Mouse (Mus musculus): ENCODE results near the gene Rassf3. TPM values are rescaled to one million over a fixed set of nuclear protein-coding genes. Genes with fewer than 3 reads are reported as not detected.

The Rassf3 gene
- total RNA-seq, 2 experiments from 2014 or later = 8.8 to 9.3 TPM

GRCm38 (mm10) chr10:121421023-121421422 lies 55.1 kb downstream of the Rassf3 start:
- Histone ChIP-seq H3K27ac (peak overlapping the region; percentile 5; the same call in 1 of the 2 replicates), H3K4me3 (no peak overlapping the region)
- no peak for DNase-seq (ENCODE audit: low spot score in 2 of 2)
- no peak for TF ChIP-seq CTCF (conservative IDR thresholded peaks at IDR 0.05)

GRCm38 (mm10) chr10:121419640-121420470 lies 56.3 kb downstream of the Rassf3 start:
- DNase-seq (ENCODE audit: low spot score in 2 of 2) = no peak
- Histone ChIP-seq H3K27ac (peak overlapping the region; percentile 14; the same call in 1 of the 2 replicates), H3K4me3 (no peak overlapping the region)
- TF ChIP-seq CTCF (conservative IDR thresholded peaks at IDR 0.05) = 0 out of 2 replicates have a peak, but pooled peaks have one; percentile 21

DNA sequence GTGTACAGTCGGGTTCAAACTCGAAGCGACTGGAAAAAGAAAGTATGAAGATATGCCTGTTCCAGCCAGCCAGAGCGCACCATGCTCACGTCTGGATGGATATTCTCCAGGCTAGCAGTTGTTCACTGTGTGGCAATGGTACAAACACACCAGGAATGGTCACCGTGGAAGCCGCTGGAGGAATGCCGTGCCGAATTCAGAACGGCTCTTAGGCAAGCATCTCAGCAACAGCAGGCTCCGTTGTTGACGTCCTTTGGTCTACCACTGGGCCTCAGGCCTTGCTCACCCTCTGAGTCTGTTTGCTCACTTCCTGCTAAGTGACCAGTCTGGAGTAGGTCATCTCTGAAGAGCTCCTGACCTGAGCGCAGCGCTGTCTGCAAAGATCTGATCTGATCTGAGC lies 57.3 kb downstream of the Rassf3 start:
- DNase-seq (ENCODE audit: low spot score in 2 of 2) = no peak
- Histone ChIP-seq H3K27ac (no peak overlapping the region), H3K4me3 (no peak overlapping the region)
- no peak for TF ChIP-seq CTCF (conservative IDR thresholded peaks at IDR 0.05)

GRCm38 (mm10) chr10:121414127-121414526 lies 62.0 kb downstream of the Rassf3 start:
- Histone ChIP-seq H3K4me3 (no peak overlapping the region), H3K27ac (no peak overlapping the region)
- DNase-seq (ENCODE audit: low spot score in 2 of 2) = no peak
- TF ChIP-seq CTCF (conservative IDR thresholded peaks at IDR 0.05) = no peak

DNA sequence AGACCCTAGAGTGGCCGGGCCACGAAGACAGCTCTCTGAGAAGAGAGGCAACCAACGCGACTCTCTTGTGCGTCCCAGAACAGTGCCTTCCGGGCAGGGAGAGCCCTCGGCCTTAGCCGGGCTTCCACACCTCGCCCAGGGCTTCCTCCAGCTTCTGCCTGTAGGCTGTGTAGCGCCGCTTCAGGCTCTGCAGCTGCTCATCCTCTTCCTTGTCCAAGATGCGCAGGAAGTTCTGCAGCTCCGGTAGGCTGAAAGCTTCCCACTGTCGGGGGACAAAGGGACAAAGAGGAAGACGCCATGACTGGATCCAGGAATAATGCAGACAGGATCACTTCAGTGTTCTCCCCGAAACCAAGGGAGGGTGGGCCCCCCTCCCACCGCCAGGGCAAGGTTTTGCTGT lies 63.3 kb downstream of the Rassf3 start:
- Histone ChIP-seq H3K27ac (no peak overlapping the region), H3K4me3 (no peak overlapping the region)
- DNase-seq (ENCODE audit: low spot score in 2 of 2) = no peak
- TF ChIP-seq CTCF (conservative IDR thresholded peaks at IDR 0.05) = no peak

GRCm38 (mm10) chr10:121411721-121412455 lies 64.3 kb downstream of the Rassf3 start:
- no peak for DNase-seq (ENCODE audit: low spot score in 2 of 2)
- Histone ChIP-seq H3K27ac (no peak overlapping the region), H3K4me3 (no peak overlapping the region)
- no peak for TF ChIP-seq CTCF (conservative IDR thresholded peaks at IDR 0.05)

DNA sequence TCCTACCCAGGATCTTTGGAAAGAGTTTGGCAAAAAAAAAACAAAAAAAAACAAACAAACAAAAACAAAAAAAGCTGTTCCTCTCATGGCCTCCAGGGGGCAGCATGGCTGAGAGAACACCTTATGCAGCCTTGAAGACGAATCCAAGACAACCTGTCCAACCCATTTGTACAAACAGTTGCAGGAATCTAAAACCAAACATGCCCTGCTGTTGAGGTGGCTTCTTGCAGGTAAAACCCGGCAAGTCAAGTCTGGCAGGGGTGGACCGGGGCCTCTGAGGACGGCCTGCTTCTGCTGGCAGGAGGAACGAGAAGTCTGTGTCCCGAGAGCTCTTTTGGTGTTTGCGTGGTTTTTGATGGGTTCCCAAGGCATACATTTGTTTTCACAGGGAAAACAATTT lies 66.4 kb downstream of the Rassf3 start:
- Histone ChIP-seq H3K27ac (no peak overlapping the region), H3K4me3 (no peak overlapping the region)
- DNase-seq (ENCODE audit: low spot score in 2 of 2) = peak in 1 of 2 experiments; percentile 44
- peak; percentile 94 for TF ChIP-seq CTCF (conservative IDR thresholded peaks at IDR 0.05)

DNA sequence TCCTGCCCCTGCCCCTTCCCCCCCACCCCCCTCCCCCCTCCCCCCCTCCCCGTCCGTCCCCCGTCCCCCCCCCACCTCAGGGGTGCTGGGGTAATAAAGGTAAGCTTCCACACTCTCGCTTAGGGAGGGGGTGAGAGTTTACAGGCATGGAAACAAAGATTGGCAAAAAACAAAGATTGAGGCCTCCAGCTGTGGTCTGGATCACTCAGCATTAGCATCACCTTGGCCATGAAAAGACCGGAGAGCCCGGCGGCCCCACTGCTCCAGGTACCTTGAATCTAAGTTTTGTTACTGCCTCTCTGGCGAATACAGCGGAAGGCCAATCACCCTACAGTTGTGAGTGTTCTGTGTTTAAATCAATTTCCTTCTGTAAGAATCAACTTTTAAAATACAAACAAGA lies 72.2 kb downstream of the Rassf3 start:
- Histone ChIP-seq H3K27ac (no peak overlapping the region), H3K4me3 (no peak overlapping the region)
- TF ChIP-seq CTCF (conservative IDR thresholded peaks at IDR 0.05) = no peak
- DNase-seq (ENCODE audit: low spot score in 2 of 2) = no peak

DNA sequence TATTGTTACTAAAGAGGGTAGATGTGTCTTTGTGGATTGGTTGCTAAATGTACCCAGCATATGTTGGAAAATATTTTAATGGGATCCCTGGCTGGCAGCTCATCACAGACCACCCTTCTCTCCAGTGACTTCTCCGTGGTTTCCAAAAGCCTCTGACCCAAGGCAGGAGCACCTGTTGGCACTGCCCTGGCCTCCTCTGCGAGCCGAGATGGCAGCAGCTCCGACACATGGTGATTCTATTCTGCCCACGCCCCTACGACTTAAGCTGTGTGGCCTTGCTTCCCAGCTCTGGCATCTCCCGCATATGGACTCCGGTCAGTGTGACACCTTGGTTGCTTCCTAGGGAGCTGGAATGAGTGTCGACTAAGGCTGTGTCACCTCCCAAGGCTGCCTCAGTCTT lies 73.0 kb downstream of the Rassf3 start:
- Histone ChIP-seq H3K4me3 (no peak overlapping the region), H3K27ac (no peak overlapping the region)
- TF ChIP-seq CTCF (conservative IDR thresholded peaks at IDR 0.05) = no peak
- no peak for DNase-seq (ENCODE audit: low spot score in 2 of 2)

- DNase-seq (ENCODE audit: low spot score in 2 of 2) = no peak
- no peak for TF ChIP-seq CTCF (conservative IDR thresholded peaks at IDR 0.05)
- H3K4me3 ChIP-seq = no peak overlapping the region
- H3K27ac ChIP-seq = no peak overlapping the region
Measured at GRCm38 (mm10) chr10:121401005-121401404, 75.1 kb downstream of the Rassf3 start.

- no peak for TF ChIP-seq CTCF (conservative IDR thresholded peaks at IDR 0.05)
- Histone ChIP-seq H3K4me3 (no peak overlapping the region), H3K27ac (no peak overlapping the region)
- no peak for DNase-seq (ENCODE audit: low spot score in 2 of 2)
Measured at GRCm38 (mm10) chr10:121398599-121398998, 77.5 kb downstream of the Rassf3 start.

GRCm38 (mm10) chr10:121395542-121396176 lies 80.5 kb downstream of the Rassf3 start:
- H3K27ac ChIP-seq = no peak overlapping the region
- no peak for TF ChIP-seq CTCF (conservative IDR thresholded peaks at IDR 0.05)
- H3K4me3 ChIP-seq = no peak overlapping the region
- DNase-seq (ENCODE audit: low spot score in 2 of 2) = no peak

GRCm38 (mm10) chr10:121394789-121395325 lies 81.3 kb downstream of the Rassf3 start:
- TF ChIP-seq CTCF (conservative IDR thresholded peaks at IDR 0.05) = no peak
- DNase-seq (ENCODE audit: low spot score in 2 of 2) = no peak
- no peak overlapping the region for H3K4me3 ChIP-seq
- H3K27ac ChIP-seq = no peak overlapping the region

Data from layer of hippocampus, adult 2 months (tissue).